Mouse (Mus musculus) left cerebral cortex, postnatal 10 days (tissue): ENCODE data around the gene Angptl4. TPM values are rescaled to one million over a fixed set of nuclear protein-coding genes. Genes with fewer than 3 reads are reported as not detected.

Source experiments
- DNase-seq, 2 experiments: peaks; one replicate each; pipeline ENCODE4 v3.0.0; 2021 to 2022; ENCODE audit warnings: low spot score in 2 of 2, mixed read lengths in 1 of 2; ENCODE audit errors: extremely low spot score in 1 of 2
- intact Hi-C: fragments of 180-260 bp; cut with DNase I; formaldehyde crosslinking; loops from one replicate; pipeline ENCODE4 v1.15.1; 2025
- total RNA-seq, 2 experiments: library from RNA; stranded (reverse); gene quantifications; 2 replicates each; pipeline ENCODE4 v1.2.3; 2021

The Angptl4 gene
- total RNA-seq, 2 experiments from 2014 or later = 5.2 to 9.1 TPM

- intact Hi-C loops = loop anchor here (10.0 kb wide), 1 partner anchor 363 kb away; no protein-coding TSS in a partner anchor
These were observed 26.6 kb upstream of the Angptl4 start for GRCm38 (mm10) chr17:33808192-33808591.

GRCm38 (mm10) chr17:33807181-33807888, 25.7 kb upstream of the Angptl4 start:
- intact Hi-C loops = loop anchor here (10.0 kb wide), 1 partner anchor 363 kb away; no protein-coding TSS in a partner anchor

More at GRCm38 (mm10) chr17:33808192-33808591, 26.6 kb upstream of the Angptl4 start:
- DNase-seq = no peak

GRCm38 (mm10) chr17:33804745-33805144, 23.1 kb upstream of the Angptl4 start:
- intact Hi-C loops = loop anchor here (5.0 to 10.0 kb wide), 2 partner anchors 77 to 360 kb away; no protein-coding TSS in a partner anchor
- no peak for DNase-seq

More at GRCm38 (mm10) chr17:33807181-33807888, 25.7 kb upstream of the Angptl4 start:
- no peak for DNase-seq

- intact Hi-C loops = loop anchor here (5.0 to 10.0 kb wide), 2 partner anchors 77 to 359 kb away; no protein-coding TSS in a partner anchor
- no peak for DNase-seq
These were observed 22.6 kb upstream of the Angptl4 start for GRCm38 (mm10) chr17:33804205-33804604.

- DNase-seq = no peak
- intact Hi-C loops = loop anchor here (5.0 to 10.0 kb wide), 2 partner anchors 75 to 357 kb away; no protein-coding TSS in a partner anchor
These were observed 20.6 kb upstream of the Angptl4 start for GRCm38 (mm10) chr17:33802221-33802620.

GRCm38 (mm10) chr17:33799277-33799676, 17.6 kb upstream of the Angptl4 start:
- intact Hi-C loops = no loop called here
- DNase-seq = no peak

- intact Hi-C loops = no loop called here
- no peak for DNase-seq
These were observed 16.7 kb upstream of the Angptl4 start for GRCm38 (mm10) chr17:33798306-33798705.

GRCm38 (mm10) chr17:33788732-33789131, 7.1 kb upstream of the Angptl4 start:
- no peak for DNase-seq
- intact Hi-C loops = no loop called here

GRCm38 (mm10) chr17:33786375-33786774, 4.7 kb upstream of the Angptl4 start:
- no peak for DNase-seq

GRCm38 (mm10) chr17:33784939-33785338, 3.3 kb upstream of the Angptl4 start:
- no peak for DNase-seq
- intact Hi-C loops = no loop called here

More at GRCm38 (mm10) chr17:33786375-33786774, 4.7 kb upstream of the Angptl4 start:
- intact Hi-C loops = no loop called here

- intact Hi-C loops = no loop called here
- peak in 1 of 2 experiments; percentile 83 for DNase-seq
These were observed 1.8 kb upstream of the Angptl4 start for GRCm38 (mm10) chr17:33783408-33783807.

GRCm38 (mm10) chr17:33782067-33782466, 437 bp upstream of the Angptl4 start:
- intact Hi-C loops = no loop called here
- no peak for DNase-seq

GRCm38 (mm10) chr17:33780431-33780830, 1.2 kb downstream of the Angptl4 start:
- intact Hi-C loops = no loop called here
- peak in 1 of 2 experiments; percentile 68 for DNase-seq

GRCm38 (mm10) chr17:33779967-33780295, 1.7 kb downstream of the Angptl4 start:
- intact Hi-C loops = no loop called here
- no peak for DNase-seq

GRCm38 (mm10) chr17:33779271-33779966, 2.2 kb downstream of the Angptl4 start:
- intact Hi-C loops = no loop called here
- DNase-seq = peak; percentile 89 to 94

GRCm38 (mm10) chr17:33775287-33775686, 6.3 kb downstream of the Angptl4 start:
- intact Hi-C loops = no loop called here
- DNase-seq = no peak

- intact Hi-C loops = no loop called here
- no peak for DNase-seq
These were observed 7.0 kb downstream of the Angptl4 start for GRCm38 (mm10) chr17:33774573-33775155.

GRCm38 (mm10) chr17:33773871-33774572, 7.6 kb downstream of the Angptl4 start:
- intact Hi-C loops = no loop called here
- no peak for DNase-seq

GRCm38 (mm10) chr17:33773426-33773825, 8.2 kb downstream of the Angptl4 start:
- DNase-seq = no peak
- intact Hi-C loops = no loop called here
